Mouse (Mus musculus): Measurements from ENCODE around the gene Efr3b.

The Efr3b gene

GRCm38 (mm10) chr12:4037511-4037910, 1.2 kb downstream of the Efr3b start:
- DNase-seq (ENCODE audit: low spot score) = no peak

- no peak for DNase-seq (ENCODE audit: low spot score)
Measured at GRCm38 (mm10) chr12:4036157-4036556, 2.6 kb downstream of the Efr3b start.

- DNase-seq (ENCODE audit: low spot score) = no peak
Measured at GRCm38 (mm10) chr12:4029064-4029463, 9.7 kb downstream of the Efr3b start.

- DNase-seq (ENCODE audit: low spot score) = no peak
Measured at GRCm38 (mm10) chr12:4028516-4028915, 10.2 kb downstream of the Efr3b start.

- DNase-seq (ENCODE audit: low spot score) = no peak
Measured at GRCm38 (mm10) chr12:4024356-4024755, 14.4 kb downstream of the Efr3b start.

- no peak for DNase-seq (ENCODE audit: low spot score)
Measured at GRCm38 (mm10) chr12:4023501-4023900, 15.2 kb downstream of the Efr3b start.

- no peak for DNase-seq (ENCODE audit: low spot score)
Measured at GRCm38 (mm10) chr12:4022845-4023244, 15.9 kb downstream of the Efr3b start.

- DNase-seq (ENCODE audit: low spot score) = no peak
Measured at GRCm38 (mm10) chr12:4020505-4020904, 18.2 kb downstream of the Efr3b start.

GRCm38 (mm10) chr12:4016321-4016720, 22.4 kb downstream of the Efr3b start:
- DNase-seq (ENCODE audit: low spot score) = no peak

- DNase-seq (ENCODE audit: low spot score) = no peak
Measured at GRCm38 (mm10) chr12:4015741-4016140, 23.0 kb downstream of the Efr3b start.

GRCm38 (mm10) chr12:4015255-4015654, 23.5 kb downstream of the Efr3b start:
- DNase-seq (ENCODE audit: low spot score) = no peak

GRCm38 (mm10) chr12:4011715-4012114, 27.0 kb downstream of the Efr3b start:
- DNase-seq (ENCODE audit: low spot score) = no peak

GRCm38 (mm10) chr12:4011301-4011700, 27.4 kb downstream of the Efr3b start:
- DNase-seq (ENCODE audit: low spot score) = no peak

- no peak for DNase-seq (ENCODE audit: low spot score)
Measured at GRCm38 (mm10) chr12:4008731-4009130, 30.0 kb downstream of the Efr3b start.

- DNase-seq (ENCODE audit: low spot score) = no peak
Measured at GRCm38 (mm10) chr12:4007766-4008165, 30.9 kb downstream of the Efr3b start.

- DNase-seq (ENCODE audit: low spot score) = no peak
Measured at GRCm38 (mm10) chr12:4007181-4007580, 31.5 kb downstream of the Efr3b start.

- no peak for DNase-seq (ENCODE audit: low spot score)
Measured at GRCm38 (mm10) chr12:4006079-4006478, 32.6 kb downstream of the Efr3b start.

- no peak for DNase-seq (ENCODE audit: low spot score)
Measured at GRCm38 (mm10) chr12:4004648-4005047, 34.1 kb downstream of the Efr3b start.

- DNase-seq (ENCODE audit: low spot score) = no peak
Measured at GRCm38 (mm10) chr12:4000406-4000805, 38.3 kb downstream of the Efr3b start.

- no peak for DNase-seq (ENCODE audit: low spot score)
Measured at GRCm38 (mm10) chr12:3996749-3997148, 42.0 kb downstream of the Efr3b start.

- DNase-seq (ENCODE audit: low spot score) = no peak
Measured at GRCm38 (mm10) chr12:3991047-3991446, 47.7 kb downstream of the Efr3b start.

- no peak for DNase-seq (ENCODE audit: low spot score)
Measured at GRCm38 (mm10) chr12:3989943-3990342, 48.8 kb downstream of the Efr3b start.

GRCm38 (mm10) chr12:3984446-3984845, 54.3 kb downstream of the Efr3b start:
- no peak for DNase-seq (ENCODE audit: low spot score)

- peak; percentile 59 for DNase-seq (ENCODE audit: low spot score)
Measured at GRCm38 (mm10) chr12:3983736-3984135, 55.0 kb downstream of the Efr3b start.

- peak; percentile 20 for DNase-seq (ENCODE audit: low spot score)
Measured at GRCm38 (mm10) chr12:3982257-3982656, 56.5 kb downstream of the Efr3b start.

Measured in T-cell, adult 2 months (primary cell).